Mouse (Mus musculus) adrenal gland, adult 18-20 months (tissue): ENCODE measurements at regions not wholly inside any gene's neighbourhood (a gene's known extent, or its start where the extent isn't known, plus 50 kb on each side); places are given as distances from the start of the nearest gene placed in this dataset.

Experiments
- DNase-seq, 2 experiments: peaks; one replicate each; pipeline ENCODE4 v3.0.0; 2021 to 2022; ENCODE audit warnings: low spot score in 2 of 2

DNA sequence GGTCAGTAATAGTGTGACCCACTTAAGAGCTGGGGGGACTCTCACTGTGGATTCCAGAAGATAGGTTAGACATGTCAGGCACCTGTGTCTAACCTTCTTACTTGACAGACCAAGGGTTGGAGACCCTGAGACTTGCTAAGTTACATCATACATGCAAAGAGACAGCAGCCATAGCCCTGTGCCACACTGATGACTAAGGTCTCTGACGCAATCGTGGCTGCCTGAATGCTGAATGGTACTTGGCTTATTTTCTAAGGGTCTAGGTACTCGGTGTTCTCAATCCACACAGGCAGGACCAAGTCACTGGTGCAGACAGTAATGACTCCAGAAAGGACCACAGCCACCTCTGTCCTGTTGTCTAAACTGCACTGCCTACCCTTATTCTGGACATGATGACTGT lies 147.8 kb upstream of the Mdm1 start:
- no peak for DNase-seq

DNA sequence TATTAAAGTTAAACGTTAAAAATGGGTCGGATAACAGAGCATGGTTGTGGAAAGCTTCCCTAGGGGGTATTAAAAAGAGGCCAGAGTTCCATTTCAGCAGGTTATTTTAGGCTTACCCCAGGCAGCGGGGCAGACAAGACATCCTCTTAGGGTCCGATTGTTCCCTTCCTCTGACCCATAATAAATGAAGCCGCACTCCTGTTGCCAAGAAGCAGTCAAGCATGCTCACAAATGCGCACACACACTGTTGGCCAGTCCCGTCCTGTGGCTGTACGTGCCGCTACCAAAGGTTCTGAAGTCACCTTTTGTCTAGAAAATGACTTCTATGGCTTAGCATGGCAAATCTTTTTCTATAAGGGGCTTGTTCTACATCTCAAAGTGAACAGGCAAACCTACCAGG lies 146.8 kb upstream of the Mdm1 start:
- no peak for DNase-seq

DNA sequence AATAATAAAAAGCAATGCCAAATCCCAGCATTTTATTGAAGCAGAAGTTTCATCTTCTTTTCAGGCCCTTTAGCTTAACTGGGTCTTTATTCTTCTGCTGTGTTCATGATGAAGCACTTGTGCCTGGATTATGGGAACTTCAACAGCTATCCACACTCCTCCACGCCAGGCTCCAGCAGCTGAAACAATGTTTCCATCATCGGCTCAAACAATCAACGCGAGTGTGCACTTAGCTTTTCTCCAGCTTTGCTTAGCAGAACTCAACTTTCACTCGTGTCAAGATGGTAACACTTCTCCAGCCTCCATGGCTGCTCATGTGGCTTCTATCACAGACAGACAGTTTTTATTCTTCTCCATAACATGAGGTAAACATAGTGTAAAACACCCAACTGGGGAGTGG lies 143.8 kb upstream of the Mdm1 start:
- no peak for DNase-seq

DNA sequence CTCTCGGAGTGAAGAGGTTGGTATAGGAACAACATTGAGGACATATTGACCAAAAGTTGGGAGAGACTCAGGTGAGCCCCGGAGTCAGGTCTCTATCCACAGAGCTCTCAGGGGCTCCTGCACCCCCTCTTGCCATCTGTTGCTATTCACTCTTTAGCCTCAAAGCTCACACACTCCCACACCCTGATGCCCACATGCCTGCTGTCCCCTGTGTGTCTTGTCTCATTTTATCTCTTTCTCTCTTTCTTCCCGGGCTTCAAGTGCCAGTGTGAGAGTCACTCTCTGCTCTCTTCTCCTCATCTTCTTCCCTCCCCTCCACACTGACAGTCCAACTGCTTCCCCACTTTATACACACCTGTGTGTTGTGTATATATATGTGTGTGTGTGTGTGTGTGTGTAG lies 141.0 kb upstream of the Mdm1 start:
- no peak for DNase-seq

DNA sequence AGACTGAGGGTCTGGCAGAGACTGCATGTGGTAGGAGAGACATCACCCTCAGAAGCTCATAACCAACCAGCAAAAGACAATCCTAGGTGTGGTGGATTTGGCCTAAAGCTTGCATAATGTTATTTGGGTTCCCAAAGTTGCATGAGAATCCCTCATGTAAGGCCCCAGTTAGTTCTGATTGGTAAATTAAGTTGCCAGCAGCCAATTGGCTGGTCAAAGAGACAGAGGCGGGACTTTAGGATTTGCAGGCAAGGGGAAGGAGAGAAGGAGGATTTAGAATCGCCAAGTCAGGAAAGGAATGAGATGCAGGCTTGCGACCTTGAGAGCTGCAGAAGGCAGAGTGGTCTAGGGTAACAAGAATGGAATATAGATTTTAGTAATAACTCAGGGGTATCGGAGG lies 140.1 kb upstream of the Mdm1 start:
- DNase-seq, result no peak

GRCm38 (mm10) chr10:118001971-118002370 lies 139.6 kb upstream of the Mdm1 start:
- DNase-seq, result no peak

DNA sequence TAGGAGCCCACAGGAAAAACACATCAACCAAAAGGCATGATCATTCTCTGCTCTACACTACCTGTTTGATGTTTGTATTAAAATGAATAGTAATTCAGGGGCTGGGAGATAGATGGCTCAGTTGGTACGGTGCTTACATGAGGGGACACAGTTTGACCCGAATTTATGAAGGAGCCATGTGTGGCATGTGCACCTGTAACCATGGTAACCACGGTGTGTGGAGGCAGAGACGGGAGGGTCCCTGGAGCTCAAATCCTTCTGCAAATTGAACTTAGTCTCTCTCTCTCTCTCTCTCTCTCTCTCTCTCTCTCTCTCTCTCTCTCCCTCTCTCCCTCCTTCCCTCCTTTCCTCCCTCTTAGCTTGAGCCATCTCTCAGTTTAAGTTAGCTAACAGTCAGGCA lies 139.1 kb upstream of the Mdm1 start:
- no peak for DNase-seq

GRCm38 (mm10) chr10:118003179-118003578 lies 138.4 kb upstream of the Mdm1 start:
- no peak for DNase-seq

GRCm38 (mm10) chr10:118003739-118004361 lies 137.8 kb upstream of the Mdm1 start:
- DNase-seq, result no peak

GRCm38 (mm10) chr10:118004362-118004958 lies 137.2 kb upstream of the Mdm1 start:
- no peak for DNase-seq

DNA sequence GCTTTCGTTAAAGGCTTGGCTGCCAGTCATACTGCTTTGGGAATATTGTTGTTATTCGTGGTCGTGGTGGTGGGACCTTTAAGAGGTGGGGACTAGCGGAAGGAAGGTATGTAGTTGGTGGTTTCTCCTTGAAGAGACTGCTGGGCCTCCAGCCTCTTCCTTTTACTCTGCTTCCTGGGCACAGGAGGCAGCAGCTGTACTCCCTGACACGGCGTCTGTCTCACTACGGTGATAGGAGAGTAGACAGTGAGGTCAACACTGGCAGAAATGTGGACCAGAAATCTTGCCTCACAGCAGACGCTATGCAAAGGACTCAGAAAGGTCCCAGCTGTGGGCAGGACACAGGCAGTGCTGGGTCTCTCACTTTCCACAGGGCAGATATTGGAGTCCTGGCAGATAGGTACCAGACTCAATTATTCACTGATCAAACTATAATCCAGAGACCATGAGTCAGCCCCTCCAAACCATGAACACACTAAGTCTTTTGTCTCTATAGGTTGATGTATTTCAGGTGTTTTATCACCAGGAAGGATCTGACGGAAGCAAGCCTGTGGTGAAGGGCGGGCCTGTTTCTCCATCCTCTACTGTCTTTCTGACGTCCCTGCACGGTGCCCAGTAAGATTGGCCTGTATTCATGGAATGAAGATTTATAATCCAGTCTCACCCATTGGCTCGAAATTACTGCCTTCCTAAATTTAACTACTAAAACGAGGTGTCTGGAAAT lies 134.6 kb upstream of the Mdm1 start:
- no peak for DNase-seq

DNA sequence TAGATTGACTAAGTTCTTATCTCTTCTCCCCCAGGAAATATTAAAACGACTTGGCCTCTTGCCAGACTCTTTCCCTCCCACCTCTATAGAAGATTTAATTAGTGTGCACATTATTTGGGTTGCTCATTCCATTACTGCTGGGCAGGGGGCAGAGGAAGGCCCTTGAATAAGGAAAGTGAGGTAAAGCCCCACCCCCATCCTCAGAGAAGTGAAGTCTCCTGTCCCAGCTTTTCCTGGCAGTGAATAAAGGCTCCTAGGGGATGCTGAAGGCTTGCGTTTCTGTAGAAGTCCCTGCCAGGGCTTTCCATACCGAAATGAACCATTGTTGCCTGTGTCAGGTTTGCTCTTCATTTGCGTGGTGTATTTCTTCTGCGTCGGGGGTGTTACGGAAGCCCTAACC lies 133.8 kb upstream of the Mdm1 start:
- DNase-seq, result no peak

GRCm38 (mm10) chr10:118011687-118012567 lies 129.7 kb upstream of the Mdm1 start:
- no peak for DNase-seq

DNA sequence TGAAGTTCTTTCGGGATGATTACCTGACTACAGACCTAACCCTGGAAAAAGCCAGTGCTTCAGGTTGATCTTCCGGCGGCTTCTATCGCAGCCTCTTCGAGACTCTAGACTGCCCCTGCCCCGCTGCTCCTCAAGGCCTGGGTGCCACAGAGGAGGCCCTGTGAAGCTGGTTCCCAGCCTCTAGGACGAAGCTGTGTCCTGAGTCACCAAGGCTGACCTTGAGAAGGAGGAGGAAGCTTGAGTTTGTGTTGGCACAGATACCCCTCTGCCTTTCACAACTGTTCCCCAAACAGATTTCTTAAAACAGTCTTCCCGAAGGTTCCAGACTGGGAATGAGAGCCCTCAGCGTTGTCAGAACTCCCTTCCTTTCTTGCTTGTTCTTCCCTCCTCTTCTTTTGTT lies 112.8 kb upstream of the Mdm1 start:
- DNase-seq, result peak in 1 of 2 experiments; percentile 56

- no peak for DNase-seq
These were observed 107.2 kb upstream of the Mdm1 start for GRCm38 (mm10) chr10:118034401-118034800.

GRCm38 (mm10) chr10:118035035-118035434 lies 106.6 kb upstream of the Mdm1 start:
- no peak for DNase-seq

- DNase-seq, result no peak
These were observed 103.1 kb upstream of the Mdm1 start for GRCm38 (mm10) chr10:118038465-118038864.

DNA sequence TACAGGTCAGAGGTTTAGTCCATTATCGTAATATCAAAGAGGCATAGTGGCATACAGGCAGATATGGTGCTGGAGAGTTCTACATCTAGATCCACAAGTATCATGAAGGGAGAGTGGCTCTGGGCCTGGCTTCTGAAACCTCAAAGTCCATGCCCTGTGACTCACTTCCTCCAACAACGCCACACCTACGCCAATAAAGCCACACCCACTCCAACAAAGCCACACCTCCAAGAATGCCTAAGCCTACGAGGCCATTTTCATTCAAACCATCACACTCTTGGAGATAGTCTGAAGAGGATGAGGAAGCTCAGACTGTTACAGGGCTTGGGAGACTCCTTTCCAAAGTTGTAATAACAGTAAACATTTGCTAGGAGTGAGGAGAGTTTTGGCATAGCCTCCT lies 102.6 kb upstream of the Mdm1 start:
- no peak for DNase-seq

GRCm38 (mm10) chr10:118041068-118041467 lies 100.5 kb upstream of the Mdm1 start:
- DNase-seq, result no peak

GRCm38 (mm10) chr10:118043761-118044160 lies 97.8 kb upstream of the Mdm1 start:
- no peak for DNase-seq

DNA sequence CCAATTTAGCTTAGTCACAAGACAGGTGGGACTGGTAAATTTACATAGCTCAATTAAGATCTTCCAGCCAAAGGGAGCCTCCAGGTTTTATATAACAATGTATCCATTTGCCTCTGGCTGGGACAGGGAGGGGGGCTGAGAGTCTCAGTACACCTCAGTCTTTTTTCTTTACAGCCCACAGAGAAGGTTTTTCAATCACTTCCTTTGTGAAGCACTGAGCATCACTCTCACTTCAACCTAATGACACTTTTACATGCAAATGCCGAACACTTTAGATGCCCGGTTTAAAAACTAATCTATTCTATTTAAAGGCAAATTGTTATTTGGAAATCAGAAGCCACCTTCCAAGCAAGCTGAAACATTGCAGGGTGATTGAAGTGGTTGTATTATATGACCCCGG lies 96.8 kb upstream of the Mdm1 start:
- DNase-seq, result no peak

DNA sequence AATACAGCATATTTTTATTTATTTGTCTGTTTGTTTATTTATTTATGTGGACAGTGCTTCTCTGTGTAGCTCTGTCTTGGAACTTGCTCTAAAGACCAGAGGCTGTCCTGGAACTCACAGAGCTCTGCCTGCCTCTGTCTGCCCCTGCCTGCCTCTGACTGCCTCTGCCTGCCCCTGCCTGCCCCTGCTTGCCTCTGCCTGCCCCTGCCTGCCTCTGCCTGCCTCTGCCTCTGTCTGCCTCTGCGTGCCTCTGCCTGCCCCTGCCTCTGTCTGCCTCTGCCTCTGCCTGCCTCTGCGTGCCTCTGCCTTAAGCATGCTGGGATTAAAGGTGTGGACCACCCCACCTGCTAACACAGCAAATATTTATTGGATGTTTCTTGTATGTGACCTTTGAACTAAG lies 96.2 kb upstream of the Mdm1 start:
- no peak for DNase-seq
